Mouse (Mus musculus): Measurements from ENCODE around the gene Zc3h12a.

GRCm38 (mm10) chr4:125123279-125123671 is 4.4 kb downstream of the Zc3h12a start:
- TF ChIP-seq POLR2A (IDR thresholded peaks at IDR 0.05; ENCODE audit: low read depth, low read length) (no peak; the same call in 1 of the 2 replicates), CTCF (IDR thresholded peaks at IDR 0.05; ENCODE audit: extremely low read depth, insufficient read depth, insufficient read length, insufficient replicate concordance) (no peak)

Measured in spleen, adult 2 months (tissue).